Mouse (Mus musculus) C2C12 (cell line): ENCODE measurements at regions not wholly inside any gene's neighbourhood (a gene's known extent, or its start where the extent isn't known, plus 50 kb on each side); places are given as distances from the start of the nearest gene placed in this dataset.

Source experiments
- H3K27me3 ChIP-seq: one replicate; pipeline ENCODE4 v1.6.1; 2011; ENCODE audit not compliant: control insufficient read depth, insufficient read depth, insufficient read length
- H3K36me3 ChIP-seq: one replicate; pipeline ENCODE4 v1.6.1; 2011; ENCODE audit not compliant: control insufficient read depth, insufficient read depth
- H3K4me3 ChIP-seq: one replicate; pipeline ENCODE4 v1.5.1; 2011; ENCODE audit warnings: mild to moderate bottlenecking, control low read depth; ENCODE audit not compliant: poor library complexity, insufficient read depth, severe bottlenecking
- H3K79me2 ChIP-seq: one replicate; pipeline ENCODE4 v1.6.1; 2011; ENCODE audit not compliant: control insufficient read depth, insufficient read depth
- H3K79me3 ChIP-seq: one replicate; pipeline ENCODE4 v1.6.1; 2011; ENCODE audit warnings: low read depth, control low read depth
- H3ac ChIP-seq: one replicate; pipeline ENCODE3; 2011; ENCODE audit warnings: low read depth; ENCODE audit not compliant: control insufficient read depth, insufficient read length
- CEBPB ChIP-seq: IDR thresholded peaks from one replicate; pipeline ENCODE4 v1.6.1; 2011; ENCODE audit warnings: low read depth, mild to moderate bottlenecking, control low read depth, moderate library complexity
- CTCF ChIP-seq: IDR thresholded peaks from one replicate; pipeline ENCODE4 v1.5.1; 2011; ENCODE audit not compliant: control insufficient read depth, insufficient read depth, insufficient read length
- FOSL1 ChIP-seq: IDR thresholded peaks from one replicate; pipeline ENCODE4 v1.8.0; 2011; ENCODE audit warnings: mild to moderate bottlenecking, low read length; ENCODE audit not compliant: poor library complexity, insufficient read depth, severe bottlenecking
- MAX ChIP-seq: IDR thresholded peaks from one replicate; pipeline ENCODE4 v1.6.1; 2011; ENCODE audit warnings: mild to moderate bottlenecking, control low read depth
- MYOD1 ChIP-seq: IDR thresholded peaks from one replicate; pipeline ENCODE4 v1.6.1; 2011; ENCODE audit warnings: low read depth; ENCODE audit not compliant: control insufficient read depth, insufficient read length
- MYOG ChIP-seq: IDR thresholded peaks from one replicate; pipeline ENCODE4 v1.6.1; 2011; ENCODE audit not compliant: control insufficient read depth, insufficient read length; ENCODE audit errors: extremely low read depth
- USF1 ChIP-seq: IDR thresholded peaks from one replicate; pipeline ENCODE4 v1.6.1; 2011; ENCODE audit warnings: low read depth, mild to moderate bottlenecking, control low read depth, moderate library complexity

GRCm38 (mm10) chr9:79216432-79216831, 502.2 kb downstream of the Col12a1 start:
- H3K4me3 ChIP-seq = no peak overlapping the region
- no peaks in the 10 kb centered on the region for H3K27me3 ChIP-seq
- no peak for TF ChIP-seq MYOD1
- TF ChIP-seq MYOG = no peak
- TF ChIP-seq CEBPB = no peak
- TF ChIP-seq USF1 = no peak
- no peak for TF ChIP-seq MAX
- no peak for TF ChIP-seq FOSL1
- no peak for TF ChIP-seq CTCF
- H3ac ChIP-seq = no peak overlapping the region
- no peaks in the 10 kb centered on the region for H3K36me3 ChIP-seq
- H3K79me3 ChIP-seq = no peaks in the 10 kb centered on the region
- no peaks in the 10 kb centered on the region for H3K79me2 ChIP-seq

- Histone ChIP-seq H3K79me2 (no peaks in the 10 kb centered on the region), H3K27me3 (no peaks in the 10 kb centered on the region), H3K4me3 (no peak overlapping the region), H3K36me3 (no peaks in the 10 kb centered on the region), H3ac (no peak overlapping the region), H3K79me3 (no peaks in the 10 kb centered on the region)
- TF ChIP-seq MAX (no peak), MYOD1 (no peak), MYOG (no peak), FOSL1 (no peak), CTCF (no peak), CEBPB (no peak), USF1 (no peak)
These were observed 485.6 kb downstream of the Col12a1 start for GRCm38 (mm10) chr9:79233081-79233480.

- Histone ChIP-seq H3ac (no peak overlapping the region), H3K4me3 (no peak overlapping the region), H3K36me3 (no peaks in the 10 kb centered on the region), H3K79me3 (no peaks in the 10 kb centered on the region), H3K79me2 (no peaks in the 10 kb centered on the region), H3K27me3 (no peaks in the 10 kb centered on the region)
- TF ChIP-seq MYOG (no peak), MYOD1 (no peak), CTCF (no peak), CEBPB (no peak), USF1 (no peak), MAX (no peak), FOSL1 (no peak)
These were observed 484.9 kb downstream of the Col12a1 start for GRCm38 (mm10) chr9:79233751-79234150.

- Histone ChIP-seq H3ac (no peak overlapping the region), H3K79me3 (no peaks in the 10 kb centered on the region), H3K36me3 (no peaks in the 10 kb centered on the region), H3K79me2 (no peaks in the 10 kb centered on the region), H3K27me3 (no peaks in the 10 kb centered on the region), H3K4me3 (no peak overlapping the region)
- TF ChIP-seq CEBPB = no peak
- no peak for TF ChIP-seq MYOD1
- no peak for TF ChIP-seq MAX
- no peak for TF ChIP-seq CTCF
These were observed 448.9 kb downstream of the Col12a1 start for GRCm38 (mm10) chr9:79269646-79270213.

- TF ChIP-seq MYOD1 = no peak
- TF ChIP-seq MAX = no peak
- no peak for TF ChIP-seq FOSL1
- no peak for TF ChIP-seq MYOG
- no peak for TF ChIP-seq CEBPB
- no peak for TF ChIP-seq CTCF
- TF ChIP-seq USF1 = no peak
These were observed 448.4 kb downstream of the Col12a1 start for GRCm38 (mm10) chr9:79270256-79270655.

GRCm38 (mm10) chr9:79287849-79288248, 430.8 kb downstream of the Col12a1 start:
- Histone ChIP-seq H3ac (no peak overlapping the region), H3K27me3 (no peaks in the 10 kb centered on the region), H3K36me3 (no peaks in the 10 kb centered on the region), H3K4me3 (no peak overlapping the region), H3K79me2 (no peaks in the 10 kb centered on the region), H3K79me3 (no peaks in the 10 kb centered on the region)
- TF ChIP-seq CTCF (no peak), FOSL1 (no peak), MYOG (no peak), USF1 (no peak), MYOD1 (no peak), CEBPB (no peak), MAX (no peak)

More at GRCm38 (mm10) chr9:79270256-79270655, 448.4 kb downstream of the Col12a1 start:
- Histone ChIP-seq H3K27me3 (no peaks in the 10 kb centered on the region), H3K79me3 (no peaks in the 10 kb centered on the region), H3ac (no peak overlapping the region), H3K4me3 (no peak overlapping the region), H3K36me3 (no peaks in the 10 kb centered on the region), H3K79me2 (no peaks in the 10 kb centered on the region)
